Mouse (Mus musculus): ENCODE measurements at regions not wholly inside any gene's neighbourhood (a gene's known extent, or its start where the extent isn't known, plus 50 kb on each side); places are given as distances from the start of the nearest gene placed in this dataset.
A peak's percentile ranks its signal among the peaks of the same experiment; 100 is the strongest.

GRCm38 (mm10) chr17:63794352-63794751 lies 68.5 kb upstream of the Fer start:
- WGBS: 45% methylated on average over 6 of the region's 6 CpGs

DNA sequence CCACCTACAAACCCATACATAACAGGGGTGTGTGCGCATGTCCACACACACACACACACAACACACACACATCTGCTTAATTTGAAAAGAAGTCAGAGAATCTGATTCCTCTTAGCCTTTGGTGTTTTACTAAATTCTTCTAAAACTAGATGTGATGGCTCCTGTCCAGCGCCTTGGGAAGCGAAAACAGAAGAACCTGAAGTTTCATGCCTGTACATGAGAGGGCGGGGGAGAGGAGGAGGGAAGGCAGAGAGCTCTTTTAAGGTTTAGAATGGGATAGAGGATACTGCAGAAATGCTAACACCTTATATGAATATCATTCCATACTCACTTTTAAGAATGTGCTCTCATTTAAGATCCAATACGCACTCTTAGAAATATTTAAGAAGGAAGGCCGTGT lies 64.5 kb upstream of the Fer start:
- WGBS: 93% methylated on average over 6 of the region's 6 CpGs
- H3K4me2 ChIP-seq (ENCODE audit: low read depth): no peak overlapping the region
- H3K27ac ChIP-seq (ENCODE audit: low read depth, low read length): no peak overlapping the region
- no peaks in the 10 kb centered on the region for H3K27me3 ChIP-seq (ENCODE audit: insufficient read depth, low read length)
- no peak for TF ChIP-seq CTCF (IDR thresholded peaks at IDR 0.05; ENCODE audit: low read depth)
- H3K4me3 ChIP-seq (ENCODE audit: low read depth, low read length): no peak overlapping the region
- H3K36me3 ChIP-seq (ENCODE audit: insufficient read depth): no peaks in the 10 kb centered on the region
- no peaks in the 10 kb centered on the region for H3K4me1 ChIP-seq (ENCODE audit: insufficient read depth)
- DNase-seq (no peak), ATAC-seq (no peak)
- no peak overlapping the region for H3K9ac ChIP-seq
- no peaks in the 10 kb centered on the region for H3K9me3 ChIP-seq (ENCODE audit: low read length)

More at GRCm38 (mm10) chr17:63794352-63794751, 68.5 kb upstream of the Fer start:
- no peak overlapping the region for H3K9ac ChIP-seq
- no peak for DNase-seq
- H3K27ac ChIP-seq (ENCODE audit: low read depth, low read length): no peak overlapping the region
- no peaks in the 10 kb centered on the region for H3K36me3 ChIP-seq (ENCODE audit: insufficient read depth)
- H3K4me1 ChIP-seq (ENCODE audit: insufficient read depth): no peaks in the 10 kb centered on the region
- H3K4me2 ChIP-seq (ENCODE audit: low read depth): no peak overlapping the region
- ATAC-seq: no peak
- H3K4me3 ChIP-seq (ENCODE audit: low read depth, low read length): no peak overlapping the region
- TF ChIP-seq CTCF (IDR thresholded peaks at IDR 0.05; ENCODE audit: low read depth): no peak
- H3K27me3 ChIP-seq (ENCODE audit: insufficient read depth, low read length): no peaks in the 10 kb centered on the region
- no peaks in the 10 kb centered on the region for H3K9me3 ChIP-seq (ENCODE audit: low read length)

DNA sequence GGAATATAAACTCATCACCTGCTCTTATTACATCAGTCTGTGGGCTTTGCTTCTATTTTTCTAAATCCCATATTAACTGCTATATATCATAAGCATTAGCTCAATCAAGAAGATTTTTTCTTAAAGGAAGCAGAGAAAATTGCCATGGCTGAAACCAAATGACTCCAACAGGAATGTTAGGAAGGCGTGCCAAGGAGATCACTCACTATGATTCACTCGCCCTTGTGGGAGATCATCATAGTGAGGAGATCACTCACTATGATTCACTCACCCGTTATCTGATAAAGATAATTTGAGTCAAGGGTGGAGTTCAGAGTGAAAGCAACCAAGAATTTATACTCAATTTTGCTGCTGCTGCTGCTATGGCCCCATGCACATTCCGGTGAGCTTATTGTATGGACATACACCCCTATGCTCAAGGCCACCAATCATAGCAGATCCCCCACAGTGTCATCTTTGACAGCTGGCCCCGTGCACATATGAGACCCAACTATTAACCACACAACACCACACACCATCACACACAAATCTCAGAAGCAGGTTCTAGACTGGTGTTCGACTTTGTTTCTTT lies 63.8 kb upstream of the Fer start:
- H3K9me3 ChIP-seq (ENCODE audit: low read length): no peaks in the 10 kb centered on the region
- H3K4me1 ChIP-seq (ENCODE audit: insufficient read depth): no peaks in the 10 kb centered on the region
- no peak overlapping the region for H3K4me3 ChIP-seq (ENCODE audit: low read depth, low read length)
- H3K36me3 ChIP-seq (ENCODE audit: insufficient read depth): no peaks in the 10 kb centered on the region
- no peak for TF ChIP-seq CTCF (IDR thresholded peaks at IDR 0.05; ENCODE audit: low read depth)
- H3K4me2 ChIP-seq (ENCODE audit: low read depth): no peak overlapping the region
- no peak for ATAC-seq
- no peaks in the 10 kb centered on the region for H3K27me3 ChIP-seq (ENCODE audit: insufficient read depth, low read length)
- WGBS: 88% methylated on average over 6 of the region's 6 CpGs
- DNase-seq: no peak
- no peak overlapping the region for H3K9ac ChIP-seq
- H3K27ac ChIP-seq (ENCODE audit: low read depth, low read length): no peak overlapping the region

DNA sequence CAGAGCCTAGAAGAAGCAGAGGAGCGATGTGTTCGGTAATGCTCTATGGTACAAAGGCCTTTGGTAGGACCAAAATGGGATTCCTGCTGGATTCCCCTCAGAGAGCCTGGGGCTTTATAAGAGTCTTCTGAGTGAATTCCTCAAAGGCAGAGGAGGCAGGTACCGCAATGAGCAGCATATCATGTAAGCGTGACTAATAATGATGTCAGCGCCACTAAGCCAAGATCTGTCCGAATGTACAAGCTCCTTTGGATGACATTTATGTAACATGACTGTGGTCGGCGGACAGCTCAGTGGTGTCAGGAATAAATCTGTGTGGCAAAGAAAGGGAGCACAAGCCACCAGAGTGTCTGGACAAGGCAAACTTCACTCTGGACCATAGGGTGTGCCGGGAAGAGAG lies 61.5 kb upstream of the Fer start:
- no peak for DNase-seq
- no peaks in the 10 kb centered on the region for H3K27me3 ChIP-seq (ENCODE audit: insufficient read depth, low read length)
- H3K9ac ChIP-seq: no peak overlapping the region
- H3K27ac ChIP-seq (ENCODE audit: low read depth, low read length): no peak overlapping the region
- no peak for TF ChIP-seq CTCF (IDR thresholded peaks at IDR 0.05; ENCODE audit: low read depth)
- WGBS: 95% methylated on average over 9 of the region's 9 CpGs
- H3K36me3 ChIP-seq (ENCODE audit: insufficient read depth): no peaks in the 10 kb centered on the region
- H3K4me1 ChIP-seq (ENCODE audit: insufficient read depth): no peaks in the 10 kb centered on the region
- no peak overlapping the region for H3K4me3 ChIP-seq (ENCODE audit: low read depth, low read length)
- no peak for ATAC-seq
- no peaks in the 10 kb centered on the region for H3K9me3 ChIP-seq (ENCODE audit: low read length)
- no peak overlapping the region for H3K4me2 ChIP-seq (ENCODE audit: low read depth)

DNA sequence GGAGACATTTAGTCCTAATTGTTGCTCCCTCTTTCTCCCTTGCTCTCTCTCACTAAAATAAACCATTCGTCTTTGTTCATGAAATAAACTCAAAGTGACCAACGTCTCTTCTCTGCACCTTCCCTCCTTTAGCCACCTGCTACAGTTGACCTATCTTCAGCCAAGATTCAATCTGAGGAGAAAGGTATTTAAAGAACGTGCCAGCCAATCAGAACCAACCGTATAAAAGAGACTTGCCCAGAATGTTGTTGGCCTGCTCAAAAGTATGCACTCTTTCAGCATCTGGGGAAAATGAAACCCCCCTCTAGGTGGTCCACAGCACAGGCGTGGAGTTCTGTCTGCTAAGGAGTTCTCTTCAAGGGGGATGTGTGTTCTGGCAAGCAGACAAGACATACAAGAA lies 60.0 kb upstream of the Fer start:
- H3K36me3 ChIP-seq (ENCODE audit: insufficient read depth): no peaks in the 10 kb centered on the region
- H3K4me1 ChIP-seq (ENCODE audit: insufficient read depth): no peaks in the 10 kb centered on the region
- no peak overlapping the region for H3K27ac ChIP-seq (ENCODE audit: low read depth, low read length)
- 74% methylated on average over 5 of the region's 5 CpGs for WGBS
- no peaks in the 10 kb centered on the region for H3K9me3 ChIP-seq (ENCODE audit: low read length)
- H3K9ac ChIP-seq: no peak overlapping the region
- H3K4me2 ChIP-seq (ENCODE audit: low read depth): no peak overlapping the region
- no peak for TF ChIP-seq CTCF (IDR thresholded peaks at IDR 0.05; ENCODE audit: low read depth)
- no peak overlapping the region for H3K4me3 ChIP-seq (ENCODE audit: low read depth, low read length)
- DNase-seq (no peak), ATAC-seq (no peak)
- no peaks in the 10 kb centered on the region for H3K27me3 ChIP-seq (ENCODE audit: insufficient read depth, low read length)

- Histone ChIP-seq H3K4me2 (ENCODE audit: low read depth) (no peak overlapping the region), H3K27me3 (ENCODE audit: insufficient read depth, low read length) (no peaks in the 10 kb centered on the region), H3K9me3 (ENCODE audit: low read length) (no peaks in the 10 kb centered on the region), H3K9ac (no peak overlapping the region), H3K36me3 (ENCODE audit: insufficient read depth) (no peaks in the 10 kb centered on the region), H3K4me1 (ENCODE audit: insufficient read depth) (no peaks in the 10 kb centered on the region), H3K27ac (ENCODE audit: low read depth, low read length) (no peak overlapping the region), H3K4me3 (ENCODE audit: low read depth, low read length) (no peak overlapping the region)
- TF ChIP-seq CTCF (IDR thresholded peaks at IDR 0.05; ENCODE audit: low read depth): peak; percentile 83
- no peak for ATAC-seq
- WGBS: 32% methylated on average over 11 of the region's 11 CpGs
- peak; percentile 86 for DNase-seq
Observed at GRCm38 (mm10) chr17:63803599-63803998, 59.3 kb upstream of the Fer start.

DNA sequence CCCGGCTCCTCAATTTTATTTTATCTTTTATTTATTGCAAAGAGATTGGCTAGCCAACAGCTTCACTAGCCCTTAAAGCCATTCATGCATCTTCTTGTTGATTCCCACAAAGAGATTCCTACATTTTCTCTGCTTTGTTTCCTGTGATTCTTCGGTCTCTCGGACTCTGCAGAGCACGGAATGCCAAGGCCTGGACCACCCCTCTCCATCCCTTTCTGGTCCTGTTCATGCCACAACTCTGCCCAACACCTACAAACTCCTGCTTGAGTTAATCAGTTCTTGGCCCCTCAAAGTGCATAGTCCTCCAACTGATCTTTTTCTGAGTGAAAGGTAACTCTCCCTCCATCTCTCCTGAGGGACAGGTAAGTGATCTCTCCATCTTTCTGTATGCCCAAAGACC lies 58.4 kb upstream of the Fer start:
- Histone ChIP-seq H3K9me3 (ENCODE audit: low read length) (no peaks in the 10 kb centered on the region), H3K27ac (ENCODE audit: low read depth, low read length) (no peak overlapping the region), H3K36me3 (ENCODE audit: insufficient read depth) (no peaks in the 10 kb centered on the region), H3K4me1 (ENCODE audit: insufficient read depth) (no peaks in the 10 kb centered on the region), H3K4me3 (ENCODE audit: low read depth, low read length) (no peak overlapping the region), H3K4me2 (ENCODE audit: low read depth) (no peak overlapping the region), H3K27me3 (ENCODE audit: insufficient read depth, low read length) (no peaks in the 10 kb centered on the region), H3K9ac (no peak overlapping the region)
- DNase-seq (no peak), ATAC-seq (no peak)
- 95% methylated on average over 4 of the region's 4 CpGs for WGBS
- TF ChIP-seq CTCF (IDR thresholded peaks at IDR 0.05; ENCODE audit: low read depth): no peak

All from forebrain, postnatal 0 days (tissue).